Mouse (Mus musculus): ENCODE measurements at regions not wholly inside any gene's neighbourhood (a gene's known extent, or its start where the extent isn't known, plus 50 kb on each side); places are given as distances from the start of the nearest gene placed in this dataset.

GRCm38 (mm10) chr8:115626396-115627136 lies 81.0 kb downstream of the Maf start:
- Histone ChIP-seq H3K4me1 (ENCODE audit: control insufficient read depth, insufficient read depth, low read length) (no peaks in the 10 kb centered on the region), H3K27ac (ENCODE audit: insufficient read depth, low read depth, low read length) (no peak overlapping the region), H3K4me3 (ENCODE audit: insufficient read depth, low read depth, low read length) (no peak overlapping the region)
- TF ChIP-seq POLR2A (IDR thresholded peaks at IDR 0.05; ENCODE audit: insufficient read depth, low read depth, low read length) = no peak
- TF ChIP-seq CTCF (IDR thresholded peaks at IDR 0.05; ENCODE audit: insufficient read depth, low read depth, low read length) = no peak
- 95% methylated on average over 7 of the region's 7 CpGs for WGBS

GRCm38 (mm10) chr8:115625072-115625471 lies 82.5 kb downstream of the Maf start:
- TF ChIP-seq POLR2A (IDR thresholded peaks at IDR 0.05; ENCODE audit: insufficient read depth, low read depth, low read length) = no peak
- no peak for TF ChIP-seq CTCF (IDR thresholded peaks at IDR 0.05; ENCODE audit: insufficient read depth, low read depth, low read length)
- H3K27ac ChIP-seq (ENCODE audit: insufficient read depth, low read depth, low read length) = no peak overlapping the region
- no peak overlapping the region for H3K4me3 ChIP-seq (ENCODE audit: insufficient read depth, low read depth, low read length)
- 86% methylated on average over 1 of the region's 1 CpGs for WGBS
- H3K4me1 ChIP-seq (ENCODE audit: control insufficient read depth, insufficient read depth, low read length) = no peaks in the 10 kb centered on the region

GRCm38 (mm10) chr8:115618049-115618760 lies 89.4 kb downstream of the Maf start:
- 65% methylated on average over 13 of the region's 13 CpGs for WGBS

GRCm38 (mm10) chr8:115616871-115617605 lies 90.6 kb downstream of the Maf start:
- H3K27ac ChIP-seq (ENCODE audit: insufficient read depth, low read depth, low read length) = no peak overlapping the region
- TF ChIP-seq POLR2A (IDR thresholded peaks at IDR 0.05; ENCODE audit: insufficient read depth, low read depth, low read length) (no peak), CTCF (IDR thresholded peaks at IDR 0.05; ENCODE audit: insufficient read depth, low read depth, low read length) (no peak)
- 89% methylated on average over 9 of the region's 9 CpGs for WGBS

More at GRCm38 (mm10) chr8:115618049-115618760, 89.4 kb downstream of the Maf start:
- Histone ChIP-seq H3K27ac (ENCODE audit: insufficient read depth, low read depth, low read length) (no peak overlapping the region), H3K4me3 (ENCODE audit: insufficient read depth, low read depth, low read length) (no peak overlapping the region), H3K4me1 (ENCODE audit: control insufficient read depth, insufficient read depth, low read length) (peaks cover 2% of the 10 kb centered on the region; the same call in 1 of the 2 replicates)
- TF ChIP-seq CTCF (IDR thresholded peaks at IDR 0.05; ENCODE audit: insufficient read depth, low read depth, low read length) (no peak), POLR2A (IDR thresholded peaks at IDR 0.05; ENCODE audit: insufficient read depth, low read depth, low read length) (no peak)

GRCm38 (mm10) chr8:115613946-115614584 lies 93.5 kb downstream of the Maf start:
- 88% methylated on average over 5 of the region's 5 CpGs for WGBS
- Histone ChIP-seq H3K4me1 (ENCODE audit: control insufficient read depth, insufficient read depth, low read length) (peaks cover 2% of the 10 kb centered on the region; the same call in 1 of the 2 replicates), H3K4me3 (ENCODE audit: insufficient read depth, low read depth, low read length) (no peak overlapping the region), H3K27ac (ENCODE audit: insufficient read depth, low read depth, low read length) (no peak overlapping the region)
- TF ChIP-seq POLR2A (IDR thresholded peaks at IDR 0.05; ENCODE audit: insufficient read depth, low read depth, low read length) (no peak), CTCF (IDR thresholded peaks at IDR 0.05; ENCODE audit: insufficient read depth, low read depth, low read length) (no peak)

More at GRCm38 (mm10) chr8:115616871-115617605, 90.6 kb downstream of the Maf start:
- no peak overlapping the region for H3K4me3 ChIP-seq (ENCODE audit: insufficient read depth, low read depth, low read length)
- peaks cover 2% of the 10 kb centered on the region; the same call in 1 of the 2 replicates for H3K4me1 ChIP-seq (ENCODE audit: control insufficient read depth, insufficient read depth, low read length)

- H3K4me3 ChIP-seq (ENCODE audit: insufficient read depth, low read depth, low read length) = no peak overlapping the region
- no peaks in the 10 kb centered on the region for H3K4me1 ChIP-seq (ENCODE audit: control insufficient read depth, insufficient read depth, low read length)
- no peak for TF ChIP-seq POLR2A (IDR thresholded peaks at IDR 0.05; ENCODE audit: insufficient read depth, low read depth, low read length)
- no peak for TF ChIP-seq CTCF (IDR thresholded peaks at IDR 0.05; ENCODE audit: insufficient read depth, low read depth, low read length)
- no peak overlapping the region for H3K27ac ChIP-seq (ENCODE audit: insufficient read depth, low read depth, low read length)
- 90% methylated on average over 3 of the region's 3 CpGs for WGBS
Observed at GRCm38 (mm10) chr8:115612119-115612518, 95.5 kb downstream of the Maf start.

- TF ChIP-seq CTCF (IDR thresholded peaks at IDR 0.05; ENCODE audit: insufficient read depth, low read depth, low read length) (no peak), POLR2A (IDR thresholded peaks at IDR 0.05; ENCODE audit: insufficient read depth, low read depth, low read length) (no peak)
- H3K4me3 ChIP-seq (ENCODE audit: insufficient read depth, low read depth, low read length) = no peak overlapping the region
- 95% methylated on average over 6 of the region's 6 CpGs for WGBS
Observed at GRCm38 (mm10) chr8:115599771-115600170, 107.8 kb downstream of the Maf start.

GRCm38 (mm10) chr8:115597226-115597953 lies 110.2 kb downstream of the Maf start:
- Histone ChIP-seq H3K4me1 (ENCODE audit: control insufficient read depth, insufficient read depth, low read length) (peaks cover 2% of the 10 kb centered on the region; the same call in 1 of the 2 replicates), H3K27ac (ENCODE audit: insufficient read depth, low read depth, low read length) (no peak overlapping the region), H3K4me3 (ENCODE audit: insufficient read depth, low read depth, low read length) (no peak overlapping the region)
- whole genome bisulfite sequencing = 21% methylated on average over 10 of the region's 10 CpGs
- TF ChIP-seq POLR2A (IDR thresholded peaks at IDR 0.05; ENCODE audit: insufficient read depth, low read depth, low read length) (no peak), CTCF (IDR thresholded peaks at IDR 0.05; ENCODE audit: insufficient read depth, low read depth, low read length) (no peak)

More at GRCm38 (mm10) chr8:115599771-115600170, 107.8 kb downstream of the Maf start:
- no peak overlapping the region for H3K27ac ChIP-seq (ENCODE audit: insufficient read depth, low read depth, low read length)
- H3K4me1 ChIP-seq (ENCODE audit: control insufficient read depth, insufficient read depth, low read length) = peaks cover 2% of the 10 kb centered on the region; the same call in 1 of the 2 replicates
